Comparison of ENCODE assay signal across 13 mouse cellular contexts in the genomic region with DNA sequence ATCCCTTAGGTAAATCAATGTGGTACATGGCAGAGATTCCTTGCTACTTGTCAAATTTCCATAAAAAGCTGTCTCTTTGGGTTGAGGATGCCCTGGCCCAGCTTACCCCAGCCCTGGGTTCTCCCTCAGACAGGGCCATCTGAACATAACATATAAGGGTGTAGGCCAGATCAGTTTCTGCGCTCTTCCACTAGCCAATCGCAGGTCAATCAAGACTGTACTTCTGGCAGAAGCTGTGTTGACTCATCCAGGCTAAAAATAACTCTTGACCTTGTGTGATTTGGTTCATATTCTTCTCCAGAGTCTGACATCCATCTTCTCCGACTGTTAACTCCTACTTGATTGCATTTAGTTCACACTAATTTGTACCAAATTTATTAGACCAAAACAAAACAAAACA. TPM values are rescaled to one million over a fixed set of nuclear protein-coding genes. Genes with fewer than 3 reads are reported as not detected.
DNase-seq lines count a peak whose midpoint lies in the region; ATAC-seq lines count a peak whose summit lies in the region.
"Had no signal": no experiment of that assay in that cellular context is flagged by ENCODE, and none has a peak within 500 bp of the region (broad histone marks: within the 10 kb centered on the region; RNA-seq: fewer than 3 reads in every experiment).

No protein-coding gene starts in this region.

- H3K9me3 ChIP-seq in heart, embryonic 12.5 days (replicated peaks): no peaks in the 10 kb centered on the region
- H3K9me3 ChIP-seq: limb, embryonic 12.5 days; megakaryocyte, embryonic 14.5 days had no signal

- peak; percentile 24 for DNase-seq in cerebellum, adult 9-11 months
- DNase-seq in cerebellum, postnatal 4 days (ENCODE audit: low spot score in 2 of 2): no peak
- DNase-seq in 3134 (ENCODE audit: extremely low read depth, insufficient read length, low spot score) (peak; percentile 39), adipocyte (ENCODE audit: low spot score) (peak; percentile 73)
- DNase-seq in T-cell, adult 2 months (ENCODE audit: low spot score): no peak
- DNase-seq in kidney, adult 9 months: no peak
- no peak for DNase-seq in ovary, postnatal 10 days (ENCODE audit: low spot score)
- DNase-seq: lung, adult 18-20 months; thymus, postnatal 25 days had no signal

- no peak for ATAC-seq in heart, embryonic 12.5 days (ENCODE audit: insufficient number of reproducible peaks, low FRiP score)
- ATAC-seq: intestine, postnatal 0 days had no signal

- H3K36me3 ChIP-seq in heart, embryonic 12.5 days: no peaks in the 10 kb centered on the region
- H3K36me3 ChIP-seq: limb, embryonic 12.5 days had no signal

- no peak overlapping the region for H3K9ac ChIP-seq in heart, embryonic 12.5 days
- H3K9ac ChIP-seq: limb, embryonic 12.5 days had no signal

- 19% methylated on average over 3 of the region's 3 CpGs for WGBS in heart, embryonic 12.5 days

- H3K4me3 ChIP-seq in heart, embryonic 12.5 days: no peak overlapping the region
- H3K4me3 ChIP-seq: limb, embryonic 12.5 days; megakaryocyte, embryonic 14.5 days had no signal

- H3K27ac ChIP-seq in heart, embryonic 12.5 days (ENCODE audit: poor library complexity, severe bottlenecking): 0 out of 2 replicates have a peak overlapping the region, but pooled peaks have one; percentile 27
- H3K27ac ChIP-seq: limb, embryonic 12.5 days had no signal

- no peaks in the 10 kb centered on the region for H3K27me3 ChIP-seq in heart, embryonic 12.5 days (replicated peaks)
- H3K27me3 ChIP-seq: limb, embryonic 12.5 days had no signal

- H3K4me2 ChIP-seq in heart, embryonic 12.5 days: no peak overlapping the region
- H3K4me2 ChIP-seq: limb, embryonic 12.5 days had no signal

- H3K4me1 ChIP-seq in heart, embryonic 12.5 days (replicated peaks): peaks cover 29% of the 10 kb centered on the region

RNA-seq across cellular contexts. Expression of a gene that starts 4.7 kb away (rescaled TPM):
- 194 and 198 TPM in 2 replicates for polyA plus RNA-seq in heart, embryonic 12.5 days (2016; fragmentation: Nextera tagmentation; extraction: Ambion mirVana)

RNA-seq across cellular contexts. Expression of a gene that starts 45.4 kb away (rescaled TPM):
- polyA plus RNA-seq in heart, embryonic 12.5 days (2016; fragmentation: Nextera tagmentation; extraction: Ambion mirVana): 64.6 and 65.9 TPM in 2 replicates

Comparison
In these comparisons a context has a peak if more than half of its experiments do, and no peak if none do; other contexts are left out.
1. DNase-seq: peak in cerebellum, adult 9-11 months (single experiment), 3134 (single experiment) and adipocyte (single experiment); none in cerebellum, postnatal 4 days (0 of 2), T-cell, adult 2 months (single experiment), kidney, adult 9 months (single experiment) and ovary, postnatal 10 days (single experiment).